Mouse (Mus musculus) forebrain, embryonic 14.5 days (tissue): ENCODE results near the gene Pax7. TPM values are rescaled to one million over a fixed set of nuclear protein-coding genes. Genes with fewer than 3 reads are reported as not detected.
A peak's percentile ranks its signal among the peaks of the same experiment; 100 is the strongest.

ENCODE experiments used
- ATAC-seq: fragments of 200-750 bp; cut with Nextera tagmentation; 2 replicates; pipeline ENCODE4 v1.8.0; 2017; ENCODE audit warnings: mild to moderate bottlenecking, moderate library complexity
- DNase-seq: peaks from one replicate; pipeline ENCODE4 v3.0.0-alpha.2; 2015; ENCODE audit warnings: low spot score
- H3K27ac ChIP-seq: fragments of 300-500 bp; sonication (generic); 2 replicates; pipeline ENCODE4 v1.5.1; 2014; ENCODE audit warnings: low read depth, mild to moderate bottlenecking, control low read depth, low read length, moderate library complexity
- H3K27me3 ChIP-seq: fragments of 300-500 bp; sonication (generic); replicated peaks from 2 replicates; pipeline ENCODE4 v1.6.1; 2014; ENCODE audit warnings: low read length, control low read depth, mixed read lengths; ENCODE audit not compliant: control insufficient read depth, insufficient read depth
- H3K36me3 ChIP-seq: fragments of 300-500 bp; sonication (generic); 2 replicates; pipeline ENCODE4 v1.6.1; 2014; ENCODE audit warnings: low read length, control low read depth; ENCODE audit not compliant: control insufficient read depth, insufficient read depth
- H3K4me1 ChIP-seq: fragments of 300-500 bp; sonication (generic); 2 replicates; pipeline ENCODE4 v1.6.1; 2014; ENCODE audit warnings: antibody characterized with exemption, low read length, control low read depth; ENCODE audit not compliant: control insufficient read depth, insufficient read depth
- H3K4me2 ChIP-seq: fragments of 300-500 bp; sonication (generic); 2 replicates; pipeline ENCODE4 v1.6.1; 2014; ENCODE audit warnings: mild to moderate bottlenecking, control low read depth, low read length
- H3K4me3 ChIP-seq: fragments of 300-500 bp; sonication (generic); 2 replicates; pipeline ENCODE4 v1.5.1; 2014; ENCODE audit warnings: low read depth, low read length, control low read depth
- H3K9ac ChIP-seq: fragments of 300-500 bp; sonication (generic); 2 replicates; pipeline ENCODE4 v1.6.1; 2014; ENCODE audit warnings: mild to moderate bottlenecking, low read length, control low read depth, moderate library complexity
- H3K9me3 ChIP-seq: fragments of 300-500 bp; sonication (generic); replicated peaks from 2 replicates; pipeline ENCODE4 v1.6.1; 2016; ENCODE audit warnings: low read length, control low read depth, mixed read lengths; ENCODE audit not compliant: control insufficient read depth
- WGBS: fragments of 180-500 bp; shearing (Covaris S2); extraction: QIAGEN DNeasy Blood & Tissue Kit; methylation state at CpG from one replicate; pipeline ENCODE4 v1.1.7; 2014; 5-methylcytosine and 5-hydroxymethylcytosine counted together
- polyA plus RNA-seq: library from polyadenylated mRNA; unstranded; fragments of >200 nt; fragmentation: Nextera tagmentation; extraction: Ambion mirVana; gene quantifications from 2 replicates; pipeline ENCODE4 v1.2.1, GENCODE M21; 2014

The Pax7 gene
- polyA plus RNA-seq, 1 experiment from 2014 or later = 0.06 TPM

DNA sequence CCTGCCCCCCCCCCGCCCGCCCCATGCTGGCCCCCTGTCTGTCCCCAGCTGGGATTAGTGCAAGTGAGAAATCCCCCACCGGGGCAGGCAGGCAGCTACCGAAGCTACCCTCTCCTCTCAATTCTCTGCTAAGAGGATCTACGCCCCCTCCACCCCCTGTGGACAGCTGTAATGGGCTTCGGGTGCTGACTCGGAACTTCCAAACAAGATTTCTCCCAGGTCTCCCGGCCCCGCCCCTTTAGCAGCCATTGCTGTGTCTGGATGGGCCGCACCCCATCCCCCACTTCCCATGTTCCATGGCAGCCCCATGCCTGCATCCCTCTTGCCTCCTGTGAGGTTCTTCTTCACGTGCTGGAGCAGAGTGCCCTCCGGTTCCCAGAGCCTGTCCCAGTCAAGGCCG is 76.4 kb downstream of the Pax7 start:
- Histone ChIP-seq H3K27me3 (no peaks in the 10 kb centered on the region), H3K4me2 (no peak overlapping the region), H3K27ac (no peak overlapping the region), H3K36me3 (no peaks in the 10 kb centered on the region), H3K9me3 (no peaks in the 10 kb centered on the region), H3K9ac (no peak overlapping the region), H3K4me3 (no peak overlapping the region), H3K4me1 (peaks cover 23% of the 10 kb centered on the region; the same call in 1 of the 2 replicates)
- DNase-seq (no peak), ATAC-seq (no peak)
- 9% methylated on average over 13 of the region's 13 CpGs for WGBS

DNA sequence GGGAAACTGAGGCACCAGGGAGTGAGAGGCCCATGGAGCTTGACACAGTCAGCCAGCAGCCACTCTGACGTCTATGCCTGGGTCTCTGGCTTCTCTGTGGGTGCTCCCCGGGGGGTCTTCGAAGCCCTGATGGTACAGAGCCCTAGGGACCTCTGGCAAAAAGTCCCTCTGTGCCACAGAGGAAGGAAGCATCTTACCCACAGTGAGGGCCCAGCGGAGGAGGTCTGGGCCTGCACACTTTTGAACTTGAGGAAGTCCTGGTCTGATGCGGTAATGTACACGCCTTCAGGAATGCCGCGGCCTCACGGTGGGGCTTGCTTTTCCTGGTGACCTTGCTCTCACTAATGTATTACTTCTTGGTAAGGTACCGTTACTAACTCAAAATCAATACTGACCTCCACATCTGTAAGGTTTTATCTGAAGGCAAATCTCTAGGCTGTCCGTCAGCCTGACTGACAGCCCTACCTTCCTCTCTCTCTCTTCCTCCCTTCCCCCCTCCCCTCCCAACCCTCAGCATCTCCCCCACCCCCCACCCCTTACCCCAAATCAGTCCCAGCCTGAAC is 79.1 kb downstream of the Pax7 start:
- no peak overlapping the region for H3K4me3 ChIP-seq
- H3K27ac ChIP-seq = no peak overlapping the region
- no peaks in the 10 kb centered on the region for H3K27me3 ChIP-seq
- ATAC-seq (no peak), DNase-seq (no peak)
- no peaks in the 10 kb centered on the region for H3K36me3 ChIP-seq
- H3K4me1 ChIP-seq = peaks cover 12% of the 10 kb centered on the region; the same call in 1 of the 2 replicates
- WGBS = 45% methylated on average over 11 of the region's 11 CpGs
- no peak overlapping the region for H3K9ac ChIP-seq
- H3K4me2 ChIP-seq = no peak overlapping the region
- no peaks in the 10 kb centered on the region for H3K9me3 ChIP-seq

DNA sequence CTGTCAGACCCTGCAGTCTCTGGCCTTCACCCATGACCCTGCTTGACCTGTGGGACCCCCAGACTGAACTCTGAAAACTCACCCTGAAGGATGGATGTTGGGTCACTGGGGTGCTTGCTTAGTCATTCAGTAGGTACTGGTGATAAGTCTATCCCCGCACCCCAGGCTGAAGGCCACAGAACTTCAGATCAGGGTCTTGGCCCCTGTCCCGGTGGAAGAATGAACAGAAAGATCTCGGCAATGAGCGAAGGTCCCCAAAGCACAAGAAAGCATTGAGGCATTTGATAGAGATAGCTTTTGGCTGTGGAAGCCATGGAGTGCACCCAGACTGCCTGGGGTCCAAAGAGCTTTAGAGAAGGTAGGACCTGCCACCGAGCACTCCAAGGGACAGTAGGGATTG is 82.4 kb downstream of the Pax7 start:
- DNase-seq (no peak), ATAC-seq (no peak)
- H3K27me3 ChIP-seq = no peaks in the 10 kb centered on the region
- H3K4me1 ChIP-seq = no peaks in the 10 kb centered on the region
- H3K4me3 ChIP-seq = no peak overlapping the region
- no peak overlapping the region for H3K4me2 ChIP-seq
- no peaks in the 10 kb centered on the region for H3K9me3 ChIP-seq
- 92% methylated on average over 5 of the region's 5 CpGs for WGBS
- H3K9ac ChIP-seq = no peak overlapping the region
- no peaks in the 10 kb centered on the region for H3K36me3 ChIP-seq
- H3K27ac ChIP-seq = no peak overlapping the region

DNA sequence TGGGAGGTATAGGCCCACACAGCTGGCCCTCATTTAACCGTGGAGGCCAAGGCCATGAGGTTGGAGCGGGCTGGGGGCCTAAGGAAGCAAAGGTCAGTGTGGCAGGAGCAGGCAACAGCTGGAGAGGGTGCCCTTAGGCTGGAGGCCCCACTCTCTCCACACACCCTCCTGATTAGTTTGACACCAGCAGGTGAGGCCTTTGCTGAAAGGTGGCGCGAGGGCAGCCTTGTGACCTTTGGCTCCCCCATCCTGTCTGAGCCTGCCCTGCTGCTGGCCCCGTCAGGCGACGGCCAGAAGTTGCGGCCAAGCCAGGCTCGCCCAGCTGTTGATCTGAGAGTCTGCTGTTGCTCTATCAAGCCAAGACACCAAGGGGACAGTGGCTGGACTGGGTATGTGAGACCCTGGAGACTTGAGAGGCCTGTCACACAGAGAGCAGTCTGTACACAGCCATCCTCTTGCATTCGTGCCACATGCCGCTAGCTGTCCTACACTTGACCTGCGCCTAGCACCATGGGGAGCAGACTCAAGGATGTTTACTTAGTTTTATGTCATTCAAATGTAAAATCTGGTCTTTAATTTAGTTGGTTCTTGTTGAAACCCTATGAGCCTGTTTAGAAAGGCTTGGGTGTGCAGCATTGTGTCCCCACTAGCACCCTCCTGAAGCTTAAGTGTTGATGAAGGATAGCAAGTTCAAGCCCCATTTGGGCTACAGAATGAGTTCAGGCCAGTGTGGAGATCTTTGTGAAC is 86.0 kb downstream of the Pax7 start:
- no peak for ATAC-seq
- no peak for DNase-seq
- no peak overlapping the region for H3K9ac ChIP-seq
- no peaks in the 10 kb centered on the region for H3K36me3 ChIP-seq
- no peaks in the 10 kb centered on the region for H3K4me1 ChIP-seq
- H3K27me3 ChIP-seq = no peaks in the 10 kb centered on the region
- H3K4me3 ChIP-seq = no peak overlapping the region
- H3K27ac ChIP-seq = no peak overlapping the region
- H3K9me3 ChIP-seq = no peaks in the 10 kb centered on the region
- WGBS = 65% methylated on average over 12 of the region's 12 CpGs
- no peak overlapping the region for H3K4me2 ChIP-seq

DNA sequence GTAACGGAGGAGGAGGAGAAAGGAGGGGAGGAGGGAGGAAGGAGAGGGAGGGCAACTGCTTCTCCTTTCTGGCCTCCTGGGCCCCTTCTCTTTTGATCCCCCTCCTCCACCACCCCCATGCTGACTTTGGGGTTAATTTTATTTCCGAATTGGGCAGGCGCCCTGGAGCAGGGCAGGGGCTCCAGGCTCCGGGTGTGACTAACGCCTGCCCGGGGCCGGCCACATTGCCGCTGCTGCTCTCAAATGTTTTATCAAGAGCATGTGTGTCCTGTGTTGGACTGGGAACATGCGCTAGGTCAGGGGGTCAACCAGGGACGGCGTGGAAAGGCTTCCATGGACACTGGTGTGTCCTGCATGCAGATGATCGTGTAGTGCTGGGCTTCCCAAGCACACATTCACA is 87.2 kb downstream of the Pax7 start:
- no peaks in the 10 kb centered on the region for H3K36me3 ChIP-seq
- no peak overlapping the region for H3K27ac ChIP-seq
- no peaks in the 10 kb centered on the region for H3K9me3 ChIP-seq
- H3K9ac ChIP-seq = no peak overlapping the region
- 72% methylated on average over 11 of the region's 12 CpGs for WGBS
- no peak overlapping the region for H3K4me2 ChIP-seq
- no peaks in the 10 kb centered on the region for H3K27me3 ChIP-seq
- no peak for ATAC-seq
- DNase-seq = no peak
- no peak overlapping the region for H3K4me3 ChIP-seq
- no peaks in the 10 kb centered on the region for H3K4me1 ChIP-seq

DNA sequence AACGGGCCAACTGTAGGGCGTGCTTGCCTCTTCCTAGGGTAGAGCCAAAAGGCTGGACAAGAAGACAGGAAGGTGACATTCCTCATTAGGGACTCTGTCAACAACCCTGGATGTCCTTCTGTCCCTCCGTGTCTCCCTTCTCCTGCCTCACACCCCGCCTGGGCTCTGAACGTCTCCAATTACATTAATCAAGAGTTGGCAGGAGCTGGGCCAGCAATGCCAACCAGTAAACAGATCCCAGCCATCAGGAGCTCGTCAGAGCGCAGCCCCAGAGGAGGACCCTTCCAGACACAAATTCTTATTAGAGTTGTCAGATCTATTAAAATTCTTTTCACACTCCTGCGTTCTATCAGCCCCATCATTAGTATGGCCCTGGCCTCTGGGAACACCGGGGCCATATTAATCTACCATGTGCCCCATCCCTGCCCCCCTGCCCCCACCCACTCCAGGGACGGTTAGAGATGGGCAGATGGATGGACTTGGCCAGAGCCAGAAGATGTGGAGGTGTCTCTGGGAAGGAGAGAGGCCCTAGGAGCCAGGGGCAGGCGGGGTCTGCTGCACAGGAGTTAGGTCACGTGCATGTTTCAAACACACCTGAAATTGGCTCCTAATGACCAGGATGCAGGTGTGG is 88.4 kb downstream of the Pax7 start:
- H3K9me3 ChIP-seq = no peaks in the 10 kb centered on the region
- no peaks in the 10 kb centered on the region for H3K27me3 ChIP-seq
- no peak overlapping the region for H3K27ac ChIP-seq
- H3K36me3 ChIP-seq = no peaks in the 10 kb centered on the region
- no peak for ATAC-seq
- H3K4me3 ChIP-seq = no peak overlapping the region
- DNase-seq = peak; percentile 26
- no peak overlapping the region for H3K9ac ChIP-seq
- 54% methylated on average over 12 of the region's 12 CpGs for WGBS
- no peak overlapping the region for H3K4me2 ChIP-seq
- no peaks in the 10 kb centered on the region for H3K4me1 ChIP-seq

DNA sequence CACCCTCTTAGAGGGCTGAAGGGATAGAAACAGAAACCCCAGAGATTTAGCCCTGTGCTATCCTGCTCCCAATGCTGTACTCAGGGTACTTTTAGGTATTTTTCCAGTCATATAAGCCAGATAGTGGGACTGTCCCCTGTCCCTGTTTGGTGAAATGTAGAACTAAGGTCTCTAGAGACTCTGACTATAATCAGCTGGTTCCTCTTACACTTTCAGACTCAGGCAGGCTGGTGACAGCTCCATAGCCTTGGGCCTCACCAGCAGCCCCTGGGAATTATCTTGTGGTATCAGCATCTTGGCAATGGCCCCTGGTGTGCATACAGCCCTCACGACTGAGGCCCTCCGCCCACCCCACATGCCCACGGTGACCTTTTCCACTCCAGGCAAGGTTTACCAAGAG is 89.7 kb downstream of the Pax7 start:
- H3K9me3 ChIP-seq = no peaks in the 10 kb centered on the region
- 84% methylated on average over 3 of the region's 3 CpGs for WGBS
- no peaks in the 10 kb centered on the region for H3K27me3 ChIP-seq
- no peak overlapping the region for H3K4me2 ChIP-seq
- no peaks in the 10 kb centered on the region for H3K4me1 ChIP-seq
- H3K9ac ChIP-seq = no peak overlapping the region
- H3K4me3 ChIP-seq = no peak overlapping the region
- ATAC-seq = no peak
- no peak overlapping the region for H3K27ac ChIP-seq
- H3K36me3 ChIP-seq = no peaks in the 10 kb centered on the region
- DNase-seq = no peak

DNA sequence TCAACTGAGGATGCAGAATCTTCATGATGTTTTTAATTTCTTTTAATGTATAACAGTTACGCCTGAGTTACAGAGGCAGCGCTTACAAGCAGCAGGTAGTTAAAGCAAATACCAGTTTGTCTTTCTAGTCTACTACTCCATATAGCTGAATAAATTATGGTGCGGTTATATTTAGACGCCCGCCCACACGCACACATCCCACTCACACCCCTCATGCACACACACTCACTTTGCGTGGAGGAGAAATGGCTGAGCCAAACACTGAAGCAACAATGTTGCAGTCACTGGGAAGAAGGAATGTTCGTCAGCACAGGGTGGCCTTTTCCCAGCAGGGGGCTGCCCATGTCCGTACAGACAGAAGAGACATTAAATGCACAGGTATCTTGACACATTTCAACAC is 96.3 kb downstream of the Pax7 start:
- Histone ChIP-seq H3K36me3 (no peaks in the 10 kb centered on the region), H3K27ac (no peak overlapping the region), H3K4me2 (no peak overlapping the region), H3K27me3 (no peaks in the 10 kb centered on the region), H3K9ac (no peak overlapping the region), H3K4me1 (no peaks in the 10 kb centered on the region), H3K4me3 (no peak overlapping the region), H3K9me3 (no peaks in the 10 kb centered on the region)
- 93% methylated on average over 9 of the region's 9 CpGs for WGBS
- DNase-seq (no peak), ATAC-seq (no peak)

DNA sequence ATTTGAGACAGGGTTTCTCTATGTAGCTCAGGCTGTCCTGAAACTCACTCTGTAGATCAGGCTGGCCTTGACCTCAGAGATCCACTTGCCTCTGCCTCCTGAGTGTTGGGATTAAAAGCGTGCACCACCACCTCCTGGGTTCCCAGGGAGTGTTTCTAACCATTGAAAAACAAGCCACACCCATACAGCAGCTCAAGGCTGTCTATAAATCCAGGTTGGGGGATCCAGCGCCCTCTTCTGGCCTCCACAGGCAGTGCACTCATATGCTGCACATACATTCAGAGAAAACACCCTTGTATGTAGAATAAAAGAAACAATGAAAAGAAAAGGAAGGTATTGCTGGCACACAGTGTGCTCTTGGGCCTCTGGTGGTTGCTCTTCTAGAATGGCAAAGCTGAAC is 106.2 kb downstream of the Pax7 start:
- H3K27me3 ChIP-seq = no peaks in the 10 kb centered on the region
- H3K36me3 ChIP-seq = no peaks in the 10 kb centered on the region
- no peak overlapping the region for H3K9ac ChIP-seq
- H3K27ac ChIP-seq = no peak overlapping the region
- no peaks in the 10 kb centered on the region; the same call in 1 of the 2 replicates for H3K9me3 ChIP-seq
- no peak for ATAC-seq
- WGBS = 44% methylated on average over 2 of the region's 2 CpGs
- no peak overlapping the region for H3K4me2 ChIP-seq
- no peak for DNase-seq
- H3K4me1 ChIP-seq = no peaks in the 10 kb centered on the region
- H3K4me3 ChIP-seq = no peak overlapping the region
